Mouse (Mus musculus) activated CD4-positive, CD25-positive, alpha-beta regulatory T cell (primary cell): ENCODE data around the gene Lrrk1. TPM values are rescaled to one million over a fixed set of nuclear protein-coding genes. Genes with fewer than 3 reads are reported as not detected.

Source experiments
- polyA plus RNA-seq, 2 experiments: library from polyadenylated mRNA; unstranded; fragments of 100-300 nt; shearing (Covaris generic); gene quantifications; one replicate each; pipeline ENCODE4 v1.2.1; 2017

Gene Lrrk1
- polyA plus RNA-seq, result 1 to 10 TPM; 2.0 to 3.7 TPM

DNA sequence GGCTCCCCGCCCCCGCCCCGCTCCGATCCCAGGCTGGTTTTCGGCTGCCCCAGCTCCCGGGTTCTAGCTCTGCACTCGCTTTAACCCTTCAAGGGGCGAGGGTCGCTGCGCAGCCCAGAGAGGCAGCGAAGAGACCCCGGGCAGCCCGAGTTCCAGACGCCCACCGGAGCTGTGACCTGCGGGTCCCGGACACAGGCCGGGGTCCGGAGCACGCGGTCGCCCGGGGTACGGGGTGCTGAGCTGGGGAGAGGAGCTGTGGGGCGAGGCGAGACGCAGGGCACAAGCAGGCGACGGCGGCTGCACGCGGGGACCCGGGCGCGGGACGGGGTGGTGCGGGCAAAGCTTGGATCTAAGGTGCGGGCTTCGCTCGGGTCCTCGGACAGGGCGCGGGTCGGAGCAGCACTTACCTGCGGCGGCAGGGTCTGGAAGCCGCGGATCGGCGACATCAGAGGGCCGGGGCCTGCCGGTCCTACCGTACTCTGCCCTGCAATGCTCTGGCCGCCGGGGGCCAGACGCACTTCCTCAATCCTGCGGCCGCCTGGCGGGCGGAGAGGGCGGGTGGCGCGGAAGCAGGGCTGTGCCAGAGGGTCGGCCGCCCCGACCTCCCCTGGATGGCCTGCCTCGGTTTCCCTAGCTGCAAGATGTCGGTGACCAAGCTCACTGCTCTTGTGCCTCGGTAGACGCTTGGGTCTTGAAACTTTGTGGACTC is at the start of gene Lrrk1:
TSS of gene Lrrk1 (minus strand) at position 538 of the 709 bp plus-strand sequence.

DNA sequence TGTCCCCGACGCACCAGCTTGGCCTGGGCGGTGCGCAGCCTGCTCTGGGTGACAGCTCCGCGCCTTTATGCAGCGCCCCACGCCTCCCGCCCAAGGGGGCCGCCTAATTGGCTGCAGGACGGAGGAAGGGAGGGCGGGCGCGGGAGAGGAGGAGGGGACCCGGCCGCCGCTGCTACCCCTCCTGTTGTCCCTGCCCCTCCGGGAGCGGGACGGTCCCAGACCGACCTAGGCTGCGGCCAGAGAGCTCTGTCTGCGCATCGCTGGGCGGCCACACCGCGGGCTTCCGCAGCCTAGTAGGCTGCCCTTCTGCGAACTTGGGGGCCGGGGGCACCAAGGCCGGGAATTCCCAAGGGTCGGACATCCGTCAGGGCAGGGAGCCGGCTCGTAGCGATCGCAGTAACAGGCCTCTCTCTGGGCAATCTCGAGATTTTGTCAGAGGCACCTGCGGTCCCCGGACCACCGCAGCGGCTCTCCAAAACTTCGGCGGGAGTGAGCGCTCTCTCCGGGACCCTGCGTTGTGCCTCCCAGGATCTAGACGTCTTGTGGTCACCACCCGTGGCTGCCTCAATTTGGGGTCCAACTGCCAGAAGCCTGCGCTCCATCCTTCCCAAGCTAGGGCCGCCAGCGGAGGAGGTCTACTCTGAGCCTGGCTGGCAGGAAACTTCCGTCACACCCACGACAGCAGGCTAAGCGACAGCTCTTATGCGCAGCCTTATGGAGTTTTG is 39.4 kb upstream of the Lrrk1 start, which contains the start of gene Aldh1a3:
TSS of gene Aldh1a3 (minus strand) at position 81 of the 725 bp plus-strand sequence.

DNA sequence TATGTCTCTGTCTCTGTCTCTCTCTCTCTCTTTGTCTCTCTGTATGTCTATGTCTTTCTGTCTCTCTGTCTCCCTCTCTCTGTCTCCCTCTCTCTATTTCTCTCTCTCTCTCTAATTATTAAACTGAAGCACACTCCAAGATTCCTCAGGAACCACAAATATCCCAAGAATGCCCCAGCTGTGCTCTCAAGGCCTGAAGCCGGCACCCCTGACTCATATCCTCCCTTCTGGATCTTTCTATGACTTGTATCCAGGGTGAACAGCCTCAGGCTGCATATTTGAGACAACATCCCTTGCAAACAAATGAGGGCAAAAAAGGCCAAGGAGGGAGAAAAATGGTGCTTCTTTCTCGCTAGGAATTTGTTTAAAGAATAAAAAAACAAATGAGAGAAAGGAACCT is 22.2 kb downstream of the Lrrk1 start, which contains the start of gene Gm10974:
TSS of gene Gm10974 (plus strand) at position 2 of the 400 bp plus-strand sequence.

Other genes starting within 250 kb of the Lrrk1 start
- not detected for gene Gm10974, start 22.4 kb downstream of the Lrrk1 start, polyA plus RNA-seq
- under 1 TPM; 0.22 to 0.56 TPM for gene Aldh1a3, start 39.2 kb upstream of the Lrrk1 start, polyA plus RNA-seq